Mouse (Mus musculus) liver, postnatal 0 days (tissue): Measurements from ENCODE around the gene Muc3.

Experiments used
- CTCF ChIP-seq: sonication (generic); IDR thresholded peaks from 2 replicates; pipeline ENCODE4 v1.5.1; 2016; ENCODE audit warnings: antibody characterized with exemption, low read depth
- EP300 ChIP-seq: IDR thresholded peaks from 2 replicates; pipeline ENCODE4 v1.6.1; 2016; ENCODE audit warnings: antibody characterized with exemption, low read depth, mild to moderate bottlenecking

- TF ChIP-seq CTCF (no peak), EP300 (no peak)
Measured at GRCm38 (mm10) chr5:137095135-137095534, 54.0 kb downstream of the Muc3 start.
